Mouse (Mus musculus) lung, postnatal 36 days (tissue): Measurements from ENCODE around the gene Mrtfa.

Experiments
- DNase-seq: peaks from one replicate; pipeline ENCODE4 v3.0.0; 2022; ENCODE audit warnings: mixed read lengths

Mrtfa gene

DNA sequence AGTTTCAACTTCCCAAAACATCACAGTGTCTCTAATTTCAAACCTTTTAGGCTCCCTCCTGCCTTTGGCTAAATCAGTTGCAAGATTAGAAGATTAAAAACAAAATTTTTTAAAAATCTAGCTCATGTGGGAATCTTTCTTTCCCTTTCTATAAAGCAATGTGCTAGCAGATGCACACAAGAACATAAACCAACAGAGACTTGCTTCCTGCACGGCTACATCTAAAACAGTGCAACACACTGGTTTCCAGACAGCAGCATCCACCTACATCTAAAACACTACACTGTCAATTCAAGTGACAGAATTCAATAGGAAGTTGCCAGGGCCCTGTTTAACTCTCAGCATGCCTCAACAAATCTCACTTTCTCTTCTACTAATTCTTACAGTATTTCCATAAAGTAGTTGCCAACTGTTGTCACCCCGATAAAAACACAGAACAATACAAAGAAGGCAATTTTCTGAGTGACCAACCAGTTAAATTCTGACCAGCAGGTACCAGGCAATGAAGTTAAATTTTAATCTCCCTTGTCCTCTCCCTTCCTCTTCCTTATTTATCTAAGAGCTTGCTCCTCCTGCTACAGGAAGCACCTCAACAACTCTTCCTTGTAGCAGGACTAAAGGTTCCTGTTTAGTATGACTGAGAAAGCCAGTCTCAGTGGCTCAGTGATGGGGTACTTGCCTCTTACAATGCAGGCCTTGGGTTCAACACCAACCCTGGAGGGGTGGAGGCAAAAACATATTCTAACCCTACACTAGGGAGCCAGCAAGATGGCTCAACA lies 35.5 kb downstream of the Mrtfa start:
- DNase-seq = no peak

DNA sequence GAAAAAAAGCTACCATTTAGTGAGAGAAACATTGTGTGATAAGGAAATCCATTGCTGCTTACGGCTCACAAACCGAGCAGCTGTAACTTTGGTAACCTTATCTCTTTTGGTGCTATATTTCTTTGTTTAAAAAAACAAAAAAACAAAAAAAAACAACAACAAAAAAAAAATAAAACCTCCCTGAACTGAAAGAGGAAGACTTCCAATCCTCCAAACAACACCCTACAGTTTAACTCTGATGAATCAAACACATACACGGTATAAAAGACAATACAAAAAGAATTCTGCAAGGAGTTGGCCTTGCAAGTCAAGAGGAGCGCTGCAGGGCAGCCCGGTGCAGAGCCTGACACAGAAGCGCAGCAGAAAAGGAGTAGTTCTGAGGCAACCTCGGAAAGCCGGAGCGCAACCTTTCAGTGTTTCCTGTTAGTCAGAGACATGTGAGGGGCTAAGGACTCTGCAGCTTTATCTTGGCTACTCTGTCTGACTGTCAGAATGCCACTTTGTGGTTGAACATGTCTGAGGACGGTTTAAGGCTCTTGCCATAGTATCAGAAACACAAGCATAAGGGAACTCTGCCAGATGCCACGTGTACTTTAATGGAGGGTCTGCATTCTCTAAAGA lies 48.5 kb downstream of the Mrtfa start:
- no peak for DNase-seq

GRCm38 (mm10) chr15:81140004-81140403 lies 50.6 kb downstream of the Mrtfa start:
- DNase-seq = no peak

DNA sequence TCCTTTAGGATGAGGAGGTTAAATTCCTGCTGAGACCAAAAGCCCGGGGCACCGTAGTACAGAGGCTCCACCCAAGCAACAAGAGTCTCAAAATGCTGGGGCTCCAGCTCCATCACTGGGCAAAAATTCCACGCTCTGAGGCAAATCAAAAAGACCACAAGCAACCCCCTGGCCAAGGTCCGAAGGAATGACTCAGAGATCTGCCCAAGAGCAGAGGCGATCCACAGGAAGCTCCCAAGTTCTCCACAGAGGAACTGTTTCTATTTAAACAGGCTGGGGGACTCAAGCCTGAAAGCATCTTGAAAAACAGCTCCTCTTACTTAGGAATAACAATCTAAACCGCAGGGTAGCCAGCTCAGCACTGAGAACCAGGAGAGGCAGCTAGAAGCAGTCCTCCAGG lies 53.3 kb downstream of the Mrtfa start:
- peak; percentile 16 for DNase-seq

GRCm38 (mm10) chr15:81133781-81134180 lies 56.8 kb downstream of the Mrtfa start:
- DNase-seq = no peak

DNA sequence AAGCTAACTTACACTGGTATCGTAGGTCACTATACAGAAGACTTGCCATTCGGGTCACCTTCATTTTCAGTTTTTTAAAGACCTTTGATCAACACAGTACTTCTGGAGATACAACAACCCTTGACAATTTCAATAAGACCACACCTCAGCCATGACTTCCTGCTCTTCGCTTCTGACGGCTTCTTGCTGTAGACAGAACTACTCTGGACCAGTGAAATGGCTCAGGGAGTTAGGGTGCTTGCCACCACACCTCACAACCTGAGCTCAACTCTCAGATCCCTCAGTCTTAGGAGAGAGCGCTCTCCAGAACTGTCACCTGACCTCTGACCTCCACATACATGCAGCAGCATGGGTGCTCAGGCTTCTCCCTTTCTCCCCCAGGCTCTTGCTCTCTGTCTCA lies 59.4 kb downstream of the Mrtfa start:
- DNase-seq = no peak

DNA sequence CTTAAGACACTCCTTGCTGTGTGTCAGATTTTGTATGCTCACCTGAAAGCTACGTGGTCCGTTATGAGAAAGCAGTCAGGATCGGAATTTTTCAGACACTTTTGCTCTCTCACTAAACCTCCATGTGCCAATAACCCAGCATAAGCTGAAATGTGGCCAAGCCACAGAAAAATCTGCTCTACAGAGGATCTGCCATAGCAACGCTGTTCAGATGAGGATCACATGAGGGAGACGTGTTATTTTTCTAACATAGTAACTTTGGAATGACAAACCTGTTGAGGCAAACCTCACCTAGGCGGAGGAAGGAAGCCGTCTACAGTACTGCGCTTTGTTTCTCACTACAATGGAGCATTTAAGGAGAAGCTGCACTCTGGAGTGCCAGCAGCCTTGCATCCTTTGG lies 60.6 kb downstream of the Mrtfa start:
- DNase-seq = no peak

DNA sequence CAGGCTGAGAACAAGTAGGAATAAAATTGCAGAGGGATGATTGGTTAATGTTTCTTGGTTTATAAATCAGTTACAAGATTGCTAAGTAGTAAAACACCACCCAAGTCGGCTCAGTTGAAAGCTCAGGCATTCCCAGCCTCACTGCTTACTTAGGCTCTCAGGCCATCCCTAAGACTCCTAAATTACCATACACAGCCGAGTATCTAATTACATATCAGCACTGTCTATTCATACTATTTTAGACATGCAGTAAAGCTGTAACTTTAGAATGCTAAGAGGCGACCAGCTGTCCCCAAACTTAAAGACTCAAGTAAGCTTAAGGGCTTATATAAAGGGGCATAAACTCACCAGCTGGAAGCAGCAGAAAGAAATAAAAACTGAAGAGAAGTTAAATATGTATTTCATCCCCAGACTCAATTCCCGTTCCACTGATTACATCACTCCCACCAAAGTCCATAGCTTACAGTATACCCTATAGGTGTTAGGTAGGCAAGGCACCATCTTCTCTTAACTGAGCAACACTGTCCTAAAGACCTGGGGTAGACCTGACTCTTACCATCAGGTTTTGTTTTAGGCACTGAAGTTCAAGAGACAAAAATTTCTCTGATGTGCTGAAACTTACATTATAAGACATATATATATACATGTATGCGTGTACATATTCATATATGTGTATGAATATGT lies 62.3 kb downstream of the Mrtfa start:
- no peak for DNase-seq

DNA sequence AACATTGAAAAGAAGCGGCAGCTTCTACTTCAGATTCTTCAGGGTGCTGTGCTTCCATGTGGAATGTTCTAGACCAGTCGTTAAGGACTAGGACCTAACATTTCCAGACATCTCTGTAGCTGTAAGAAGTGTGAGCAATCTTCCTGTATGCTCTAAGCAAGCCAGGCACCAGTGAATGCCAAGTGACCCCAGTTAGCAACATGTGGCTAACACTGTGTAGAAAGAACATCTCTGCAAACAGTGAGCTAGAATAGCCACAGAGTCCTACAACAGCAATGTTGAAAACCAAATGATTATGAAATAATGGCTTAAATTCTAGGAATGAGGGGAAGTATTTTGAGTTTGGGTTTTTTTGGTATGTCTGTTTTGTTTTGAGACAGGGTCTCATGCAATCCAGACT lies 66.3 kb downstream of the Mrtfa start:
- DNase-seq = no peak

- no peak for DNase-seq
These were observed 67.4 kb downstream of the Mrtfa start for GRCm38 (mm10) chr15:81123122-81123521.

- no peak for DNase-seq
These were observed 68.0 kb downstream of the Mrtfa start for GRCm38 (mm10) chr15:81122535-81122934.

GRCm38 (mm10) chr15:81122078-81122477 lies 68.5 kb downstream of the Mrtfa start:
- DNase-seq = no peak

DNA sequence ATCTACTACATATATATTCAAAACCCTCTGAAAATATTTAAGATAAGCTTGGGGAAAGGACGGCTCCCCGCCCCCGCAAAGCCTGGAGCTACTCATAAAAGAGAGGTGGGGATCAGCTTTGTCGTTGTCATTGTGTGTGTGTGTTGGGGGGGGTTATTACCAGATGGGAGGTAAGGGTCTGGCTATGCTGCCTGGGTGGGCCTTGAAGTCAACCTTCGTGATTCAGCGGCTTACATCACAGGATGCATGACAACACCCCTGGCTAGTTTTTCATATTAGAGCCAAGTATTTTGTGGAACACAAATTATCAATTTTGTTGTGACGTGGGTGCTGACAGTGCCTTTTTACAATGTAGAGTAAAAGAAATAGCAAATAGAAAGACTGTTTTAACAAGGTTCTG lies 69.6 kb downstream of the Mrtfa start:
- no peak for DNase-seq

DNA sequence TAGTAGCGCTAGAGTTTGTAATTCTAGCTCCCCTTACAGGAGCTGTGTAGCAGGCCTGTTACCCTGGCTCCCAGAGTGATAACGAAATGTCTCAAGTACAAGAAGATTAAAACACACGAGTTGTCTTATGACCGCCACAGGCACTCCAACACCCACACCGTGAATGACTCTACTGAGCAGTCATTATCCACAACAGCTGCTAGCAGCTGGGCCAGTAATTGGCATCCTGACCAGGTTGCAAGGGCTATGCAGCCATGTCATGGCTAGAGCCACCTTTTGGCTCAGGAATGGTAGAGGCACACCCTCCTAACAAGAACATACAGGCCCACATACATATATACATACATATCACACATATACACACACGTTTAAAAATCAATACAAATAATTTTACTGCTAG lies 70.4 kb downstream of the Mrtfa start:
- no peak for DNase-seq

DNA sequence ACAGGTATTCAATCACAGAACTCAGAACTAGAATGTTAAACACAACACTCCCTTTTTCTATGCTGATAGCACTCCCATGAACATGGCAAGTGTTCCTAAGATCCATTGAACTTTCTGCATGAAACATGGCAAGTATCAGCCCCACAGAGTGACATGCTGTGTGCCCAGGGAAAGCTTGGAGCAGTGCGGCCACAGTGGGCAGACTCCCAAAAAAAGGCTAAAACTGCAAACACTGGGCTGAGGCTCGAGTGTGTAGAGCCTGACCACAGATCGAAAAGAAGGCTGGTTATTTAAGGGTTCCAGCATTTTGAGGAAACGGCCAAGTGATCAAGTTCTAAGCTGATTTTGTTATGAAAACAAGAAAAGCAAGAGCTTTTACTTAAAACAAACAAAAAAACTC lies 72.3 kb downstream of the Mrtfa start:
- DNase-seq = no peak

DNA sequence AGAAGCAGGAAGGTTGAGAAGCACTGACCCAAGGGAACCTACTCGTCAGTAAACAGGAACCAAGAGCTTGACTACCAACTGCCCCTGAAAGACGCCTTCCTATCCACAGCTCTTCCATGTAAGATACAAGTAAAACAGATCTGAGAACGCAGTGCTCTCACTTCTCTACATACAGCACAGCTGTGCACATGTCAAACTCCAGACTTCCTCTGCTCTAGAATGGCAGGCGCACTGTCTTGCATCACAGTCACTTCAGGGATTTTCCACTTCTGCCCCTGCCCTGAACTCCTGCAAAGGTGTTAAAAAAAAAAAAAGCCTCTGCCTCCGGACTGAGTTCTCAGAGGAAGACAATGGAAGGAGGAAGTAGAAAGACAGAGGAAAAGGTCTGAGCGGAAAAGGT lies 78.0 kb downstream of the Mrtfa start:
- peak; percentile 52 for DNase-seq

DNA sequence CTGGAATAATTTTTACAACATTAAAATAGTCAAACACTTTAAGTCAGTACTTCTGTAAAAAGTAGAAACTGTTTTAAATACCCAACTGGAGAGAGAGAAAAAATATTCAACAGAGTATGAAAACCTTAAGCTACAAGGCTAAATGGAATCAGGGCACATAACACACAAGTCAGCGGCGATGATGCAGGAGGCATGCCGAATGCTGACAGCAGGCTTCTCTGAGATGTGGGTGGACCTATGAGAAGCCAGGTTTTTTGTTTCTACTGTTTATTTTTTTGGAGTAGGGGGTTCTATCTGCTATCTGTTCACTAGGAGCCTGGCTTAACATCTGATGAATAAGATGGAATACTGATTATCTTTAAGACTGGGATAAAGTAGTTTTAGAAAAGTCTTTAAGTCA lies 80.2 kb downstream of the Mrtfa start:
- DNase-seq = no peak

DNA sequence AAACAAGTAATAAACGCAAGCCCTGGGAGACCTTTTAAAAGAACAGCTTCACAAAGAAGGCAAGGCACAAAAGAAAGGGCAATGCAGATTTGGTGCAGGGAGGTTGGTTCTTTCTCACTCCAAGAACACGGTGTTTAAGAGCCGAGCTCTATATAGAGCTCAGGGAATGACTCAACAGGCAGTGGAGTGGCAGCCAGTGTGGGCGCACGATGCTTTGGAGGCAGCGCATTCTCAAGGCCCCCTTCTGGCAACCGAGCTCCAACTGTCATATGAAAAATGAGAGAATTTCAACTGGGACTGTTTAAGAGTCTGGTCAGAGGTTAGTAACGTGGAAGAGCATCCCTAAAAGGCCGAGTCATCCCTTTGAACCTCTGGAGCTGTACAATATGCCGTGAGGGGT lies 84.6 kb downstream of the Mrtfa start:
- no peak for DNase-seq

- DNase-seq = peak; percentile 80
These were observed 85.8 kb downstream of the Mrtfa start for GRCm38 (mm10) chr15:81104585-81105259.

DNA sequence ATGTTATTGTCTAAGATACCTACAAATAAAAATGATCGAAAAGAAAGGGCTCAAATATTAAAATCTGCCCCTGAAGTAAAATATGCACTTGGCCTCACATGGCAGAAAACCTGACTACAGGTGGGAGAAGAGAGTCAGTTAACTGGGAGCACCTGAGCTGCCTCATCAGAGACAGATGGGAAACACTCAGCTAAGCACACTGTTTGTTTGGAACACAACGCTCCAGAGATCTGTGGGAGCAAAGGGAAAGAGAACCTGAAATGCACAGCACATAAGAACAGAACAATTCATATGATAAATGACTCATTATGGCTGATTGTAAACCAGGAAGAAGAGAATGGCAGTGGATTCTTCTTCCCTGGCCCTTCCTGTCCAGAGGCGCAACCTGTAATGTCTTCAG lies 87.1 kb downstream of the Mrtfa start:
- no peak for DNase-seq

DNA sequence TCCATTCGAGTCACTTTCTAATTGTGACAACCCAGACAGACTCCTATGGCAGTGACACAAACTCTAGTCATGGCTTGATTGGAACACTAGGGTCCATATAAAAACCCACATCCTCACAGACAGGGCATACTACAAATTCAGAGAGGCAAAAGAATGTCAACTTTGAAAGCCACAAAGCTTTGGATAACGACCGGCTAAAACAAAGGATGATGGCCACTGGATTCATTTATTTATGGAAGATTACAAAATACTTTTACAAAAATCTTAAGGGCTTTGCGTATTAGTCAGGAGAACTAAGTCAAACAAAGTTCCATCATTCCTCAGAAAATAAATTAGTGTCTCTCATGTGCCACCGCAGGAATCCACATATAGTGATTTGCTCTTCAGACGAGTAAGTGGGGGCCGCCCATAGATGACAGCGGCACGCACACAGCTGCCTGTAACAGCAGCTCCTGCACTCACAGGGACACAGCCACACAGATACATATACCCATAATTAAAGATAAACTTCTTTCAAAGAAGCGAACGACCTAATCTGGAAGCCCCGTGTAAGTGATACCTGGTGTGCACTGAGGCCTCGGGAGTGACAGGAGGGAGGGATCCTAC lies 88.2 kb downstream of the Mrtfa start:
- DNase-seq = no peak

DNA sequence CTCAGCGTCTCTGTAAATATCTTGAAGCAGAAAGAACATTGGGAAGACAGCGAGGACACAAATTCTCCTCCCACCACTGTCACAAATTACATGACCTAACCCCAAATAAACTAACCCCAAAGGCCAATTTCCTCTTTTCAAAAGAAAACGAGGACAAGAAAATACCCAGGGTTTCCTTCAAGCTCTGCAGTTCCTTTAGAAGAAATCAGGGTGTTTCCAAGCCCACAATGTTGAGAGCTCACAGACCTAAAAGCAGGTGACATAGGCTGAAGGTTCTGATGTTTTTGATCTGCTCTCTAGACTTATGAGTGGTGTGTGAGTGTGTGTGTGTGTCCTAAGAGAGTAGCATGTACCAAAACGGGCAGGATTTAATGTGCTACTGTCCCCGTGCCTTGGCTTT lies 89.2 kb downstream of the Mrtfa start:
- no peak for DNase-seq

- DNase-seq = no peak
These were observed 91.3 kb downstream of the Mrtfa start for GRCm38 (mm10) chr15:81099269-81099668.
